ENCODE assay signal across 18 mouse cellular contexts in genomic region chr9:48757650-48758580, GRCm38 (mm10).
DNase-seq lines count a peak whose midpoint lies in the region; ATAC-seq lines count a peak whose summit lies in the region.
"Had no signal": no experiment of that assay in that cellular context is flagged by ENCODE, and none has a peak within 500 bp of the region (broad histone marks: within the 10 kb centered on the region; RNA-seq: fewer than 3 reads in every experiment).

No protein-coding gene starts in this region.

- WGBS in kidney, embryonic 15.5 days, result 23% methylated on average over 13 of the region's 13 CpGs
- WGBS in neural tube, embryonic 12.5 days, result 17% methylated on average over 13 of the region's 13 CpGs

- ATAC-seq in kidney, embryonic 15.5 days (replicated peaks; ENCODE audit: low FRiP score), result no peak
- no peak for ATAC-seq in neural tube, embryonic 12.5 days (ENCODE audit: low FRiP score, low read depth)
- ATAC-seq: forebrain, embryonic 15.5 days had no signal

- no peak overlapping the region for H3K4me3 ChIP-seq in kidney, embryonic 15.5 days (replicated peaks)
- no peak overlapping the region for H3K4me3 ChIP-seq in neural tube, embryonic 12.5 days
- H3K4me3 ChIP-seq: forebrain, embryonic 15.5 days; megakaryocyte, embryonic 14.5 days had no signal

- no peak overlapping the region for H3K4me2 ChIP-seq in kidney, embryonic 15.5 days
- H3K4me2 ChIP-seq in neural tube, embryonic 12.5 days (replicated peaks), result 0 out of 2 replicates have a peak overlapping the region, but pooled peaks have one; percentile 9
- H3K4me2 ChIP-seq: forebrain, embryonic 15.5 days had no signal

- H3K9ac ChIP-seq in kidney, embryonic 15.5 days, result no peak overlapping the region
- no peak overlapping the region for H3K9ac ChIP-seq in neural tube, embryonic 12.5 days
- H3K9ac ChIP-seq: forebrain, embryonic 15.5 days had no signal

- peaks cover 15% of the 10 kb centered on the region; the same call in 1 of the 2 replicates for H3K27me3 ChIP-seq in kidney, embryonic 15.5 days
- H3K27me3 ChIP-seq in neural tube, embryonic 12.5 days (replicated peaks), result peaks cover 8% of the 10 kb centered on the region
- H3K27me3 ChIP-seq: CH12.LX; forebrain, embryonic 15.5 days; megakaryocyte, embryonic 14.5 days had no signal

- H3K27ac ChIP-seq in kidney, embryonic 15.5 days, result 0 out of 2 replicates have a peak overlapping the region, but pooled peaks have one; percentile 18
- H3K27ac ChIP-seq in neural tube, embryonic 12.5 days, result no peak overlapping the region
- H3K27ac ChIP-seq: forebrain, embryonic 15.5 days; stomach, postnatal 0 days had no signal

- no peaks in the 10 kb centered on the region for H3K36me3 ChIP-seq in kidney, embryonic 15.5 days
- H3K36me3 ChIP-seq in neural tube, embryonic 12.5 days, result no peaks in the 10 kb centered on the region
- H3K36me3 ChIP-seq: forebrain, embryonic 15.5 days had no signal

- peaks cover 44% of the 10 kb centered on the region for H3K4me1 ChIP-seq in kidney, embryonic 15.5 days
- peaks cover 44% of the 10 kb centered on the region for H3K4me1 ChIP-seq in neural tube, embryonic 12.5 days

- peak; percentile 31 for DNase-seq in adrenal gland, adult 2 months
- DNase-seq in adrenal gland, adult 18-20 months (ENCODE audit: low spot score in 2 of 2), result no peak
- no peak for DNase-seq in kidney, postnatal 14 days
- DNase-seq in neural tube, embryonic 10.5 days (ENCODE audit: extremely low spot score, low spot score), result no peak
- DNase-seq in spleen, postnatal 14 days (ENCODE audit: low spot score in 2 of 2), result no peak
- DNase-seq in kidney, adult 8-10 months, result no peak
- DNase-seq: cerebellum, adult 18-20 months; gastrocnemius, postnatal 10 days; heart, postnatal 14 days; kidney, postnatal 36 days; layer of hippocampus, postnatal 36 days; thymus, postnatal 36 days had no signal

- H3K9me3 ChIP-seq in kidney, embryonic 15.5 days (replicated peaks), result no peaks in the 10 kb centered on the region
- no peaks in the 10 kb centered on the region for H3K9me3 ChIP-seq in neural tube, embryonic 12.5 days
- H3K9me3 ChIP-seq: forebrain, embryonic 15.5 days; megakaryocyte, embryonic 14.5 days had no signal
